Mouse (Mus musculus) duodenum, adult 2 months (tissue): Measurements from ENCODE around the gene Arl8a. TPM values are rescaled to one million over a fixed set of nuclear protein-coding genes. Genes with fewer than 3 reads are reported as not detected.

Experiments
- polyA plus RNA-seq: library from polyadenylated mRNA; depleted of rRNA; stranded (reverse); fragments of >200 nt; gene quantifications from 2 replicates; pipeline ENCODE4 v1.2.3, GENCODE M21; 2012; ENCODE audit warnings: low replicate concordance; rRNA removed

Gene Arl8a
- 40.2 and 76.9 TPM in 2 replicates for polyA plus RNA-seq

GRCm38 (mm10) chr1:135146077-135146945 lies at the start of gene Arl8a:
Gene Arl8a (plus strand): TSS chr1:135146824.

GRCm38 (mm10) chr1:135105124-135105523 lies 41.5 kb upstream of the Arl8a start, which contains the start of gene Lgr6:
Gene Lgr6 (minus strand): TSS chr1:135105276.

GRCm38 (mm10) chr1:135132473-135132872 lies 14.2 kb upstream of the Arl8a start, which contains the start of gene Ptpn7:
Gene Ptpn7 (plus strand): TSS chr1:135132700.

GRCm38 (mm10) chr1:135167435-135167834 lies 20.8 kb downstream of the Arl8a start, which contains the start of gene Gpr37l1:
Gene Gpr37l1 (minus strand): TSS chr1:135167681.

Other genes with a start within 250 kb of the Arl8a start
- 7.6 and 11.9 TPM in 2 replicates for gene Ppp1r12b, start 190.9 kb upstream of the Arl8a start, polyA plus RNA-seq
- gene Ube2t, start 184.3 kb upstream of the Arl8a start, polyA plus RNA-seq, result 0.70 and 5.1 TPM in 2 replicates
- 0.32 TPM in 1 of 2 replicates, not detected in the other for gene Lgr6, start 41.5 kb upstream of the Arl8a start, polyA plus RNA-seq
- 2.9 and 4.0 TPM in 2 replicates for gene Ptpn7, start 14.1 kb upstream of the Arl8a start, polyA plus RNA-seq
- gene Gpr37l1, start 20.9 kb downstream of the Arl8a start, polyA plus RNA-seq, result 2.1 and 2.8 TPM in 2 replicates
- gene Elf3, start 111.7 kb downstream of the Arl8a start, polyA plus RNA-seq, result 221 and 254 TPM in 2 replicates
- 76.4 and 161 TPM in 2 replicates for gene Rnpep, start 137.3 kb downstream of the Arl8a start, polyA plus RNA-seq
- gene Timm17a, start 167.0 kb downstream of the Arl8a start, polyA plus RNA-seq, result 49.5 and 49.7 TPM in 2 replicates
- 10.5 and 12.8 TPM in 2 replicates for gene Lmod1, start 178.0 kb downstream of the Arl8a start, polyA plus RNA-seq
- 5.5 and 7.3 TPM in 2 replicates for gene Shisa4, start 228.4 kb downstream of the Arl8a start, polyA plus RNA-seq